Mouse (Mus musculus) cerebellum, postnatal 4 days (tissue): ENCODE data around the gene Prune1.

Experiments
- DNase-seq, 2 experiments: peaks; one replicate each; pipeline ENCODE4 v3.0.0; 2022; ENCODE audit warnings: low spot score in 2 of 2, mixed read lengths in 1 of 2

The Prune1 gene

GRCm38 (mm10) chr3:95237541-95238099, 44.3 kb downstream of the Prune1 start:
- no peak for DNase-seq

- DNase-seq: no peak
These were observed 46.2 kb downstream of the Prune1 start for GRCm38 (mm10) chr3:95235386-95236301.

DNA sequence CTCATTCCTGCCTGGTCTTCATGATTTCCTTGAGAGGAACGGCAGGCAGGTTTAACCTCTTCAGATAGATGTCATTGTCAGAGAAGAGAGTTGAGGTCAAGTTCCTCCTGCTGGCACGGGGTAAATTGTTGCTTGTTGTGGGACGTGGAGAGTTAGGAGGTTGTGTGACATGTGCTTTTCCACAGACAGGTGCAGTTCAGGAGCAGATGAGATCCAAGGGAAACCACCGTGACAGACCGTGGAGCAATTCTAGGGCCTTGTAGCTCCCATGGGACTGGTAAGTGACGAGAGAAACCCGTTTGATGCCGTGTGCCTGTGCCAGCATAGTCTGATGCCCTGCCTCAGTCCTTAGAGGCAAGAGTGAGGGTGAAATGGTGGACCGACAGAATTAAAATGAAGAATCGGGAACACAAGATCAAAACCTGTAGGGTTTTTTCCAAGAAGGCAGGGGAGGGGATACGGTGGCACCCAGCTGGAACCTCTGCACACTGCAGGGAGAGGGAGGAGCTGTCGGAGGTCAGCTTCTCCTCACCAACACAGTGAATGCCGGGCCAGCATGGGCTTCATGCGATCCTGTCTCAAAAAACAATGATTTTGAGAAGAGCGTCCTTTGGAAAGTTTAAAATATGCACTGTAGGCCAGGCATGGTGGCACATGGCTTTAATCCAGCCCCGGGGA, 48.4 kb downstream of the Prune1 start:
- no peak for DNase-seq

GRCm38 (mm10) chr3:95232771-95233170, 49.1 kb downstream of the Prune1 start:
- DNase-seq: no peak

DNA sequence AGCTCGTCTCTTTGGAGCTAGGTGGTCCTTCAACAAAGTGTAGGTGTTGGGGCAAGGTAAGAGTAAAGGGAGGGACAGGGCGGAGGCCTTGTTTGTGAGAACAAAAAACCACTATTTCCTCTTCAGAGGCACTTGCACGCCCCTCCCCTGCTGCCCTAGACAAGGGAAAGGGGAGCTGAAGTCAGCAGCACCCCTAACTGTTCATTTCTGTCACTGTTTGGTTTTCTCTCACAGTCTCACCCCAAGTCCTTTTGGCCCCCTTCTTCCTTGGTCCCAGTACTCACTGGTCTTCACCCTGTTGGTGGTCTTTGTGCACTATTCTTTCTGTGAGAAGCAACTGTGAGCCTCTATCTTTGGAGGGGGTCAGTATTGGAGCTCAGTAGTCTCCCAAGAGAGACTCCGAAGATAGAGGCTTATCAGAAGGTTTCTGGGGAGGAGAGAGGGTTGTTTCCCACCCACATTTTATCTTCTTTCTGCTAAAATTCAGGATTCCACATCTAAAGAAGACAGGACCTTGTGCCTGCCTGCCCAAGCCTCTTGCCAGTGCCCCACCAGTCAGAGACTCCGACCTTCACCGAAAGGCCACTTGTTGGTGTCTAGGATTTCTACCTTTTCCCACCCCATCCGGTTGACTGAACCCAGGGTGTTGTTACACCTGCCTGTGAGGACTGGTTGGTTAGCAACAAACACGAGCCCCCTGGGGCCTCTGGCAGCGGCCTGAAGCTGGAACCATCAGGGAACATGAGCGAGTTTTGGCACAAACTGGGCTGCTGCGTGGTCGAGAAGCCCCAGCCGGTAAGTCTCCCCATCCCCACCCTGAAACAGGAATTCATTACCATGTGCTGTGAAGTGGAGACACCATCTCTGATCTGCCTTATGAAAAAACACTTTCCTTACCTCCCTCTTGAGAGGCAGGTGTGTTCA, 50.3 kb downstream of the Prune1 start, which contains the start of gene Mllt11:
TSS of gene Mllt11 (minus strand) at position 874 of the 924 bp plus-strand sequence.
- no peak for DNase-seq

DNA sequence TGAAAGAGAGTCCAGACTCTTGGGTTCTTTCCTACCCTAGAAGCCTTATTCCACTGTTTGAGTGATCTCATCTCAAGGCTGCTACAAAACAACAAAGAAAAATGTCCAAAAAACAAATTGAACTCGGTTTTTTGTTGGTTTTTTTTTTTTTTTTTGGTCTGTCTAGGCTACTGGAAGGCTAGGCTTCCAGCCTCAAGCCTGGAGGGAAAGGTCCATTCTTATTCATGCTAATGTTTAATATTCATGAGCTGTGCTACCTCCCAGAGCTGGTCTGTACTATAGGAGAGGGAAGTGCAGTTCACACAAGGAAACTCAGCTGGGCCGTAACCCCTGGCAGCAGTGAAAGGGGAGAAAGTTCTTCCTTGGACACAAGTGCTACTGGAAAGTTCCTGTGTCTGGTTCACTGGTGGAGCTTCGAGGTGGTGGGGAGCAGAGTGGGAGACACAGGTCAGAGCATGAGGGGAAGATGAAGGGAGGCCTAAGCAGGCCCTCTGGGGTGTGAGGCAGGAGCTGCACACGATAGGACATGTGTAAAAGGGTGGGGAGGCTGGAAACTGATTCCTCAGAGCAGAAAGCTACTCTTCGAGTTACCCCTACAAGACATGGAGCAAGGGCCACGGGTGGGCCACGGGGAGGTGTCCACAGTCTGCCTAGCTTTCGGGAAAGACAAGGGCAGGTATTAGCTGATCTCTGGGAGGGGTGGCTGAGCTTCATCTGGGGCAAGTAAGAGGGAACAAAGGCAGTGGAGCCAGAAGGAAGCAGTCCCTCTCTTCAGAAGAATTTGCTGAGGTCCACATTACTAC, 51.2 kb downstream of the Prune1 start:
- DNase-seq: no peak

DNA sequence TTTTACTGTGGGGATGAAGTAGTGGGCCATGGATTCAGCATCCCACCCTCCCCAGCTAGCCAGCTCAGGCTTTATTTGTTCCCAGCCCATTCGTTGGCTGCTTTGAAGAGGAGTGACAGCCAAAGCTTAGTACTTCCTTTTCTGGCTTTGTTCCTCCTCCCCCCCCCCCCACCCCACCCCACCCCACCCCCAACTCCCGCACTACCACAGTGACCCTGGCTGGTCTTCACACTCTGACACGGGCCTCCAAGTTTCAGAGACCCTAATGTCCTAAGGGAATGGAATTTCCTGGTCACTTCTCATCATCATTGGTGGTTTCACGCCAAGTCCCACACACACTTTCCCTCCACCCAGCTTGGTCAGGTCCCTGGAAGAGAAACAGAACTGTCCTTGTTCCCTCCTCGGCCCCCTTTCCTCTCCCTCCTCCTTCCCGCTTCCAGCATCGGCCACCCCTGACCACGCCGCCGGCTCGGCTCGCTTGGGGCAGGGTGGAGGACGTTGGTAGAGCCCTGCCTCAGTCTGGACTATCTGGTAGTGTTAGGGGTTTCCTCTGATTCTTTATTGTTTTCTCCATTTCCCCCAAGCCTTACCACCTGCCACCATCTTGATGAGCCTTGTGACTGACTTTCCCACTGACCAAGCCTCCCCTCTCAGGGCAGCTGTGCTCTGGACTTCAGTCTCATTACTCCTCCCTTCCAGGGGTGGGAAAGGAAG, 51.9 kb downstream of the Prune1 start:
- peak in 1 of 2 experiments; percentile 46 for DNase-seq

GRCm38 (mm10) chr3:95228894-95229780, 52.7 kb downstream of the Prune1 start:
- DNase-seq: peak in 1 of 2 experiments; percentile 69

- peak; percentile 71 to 83 for DNase-seq
These were observed 53.6 kb downstream of the Prune1 start, which contains the start of gene Cdc42se1 for GRCm38 (mm10) chr3:95228148-95228893. Gene Cdc42se1, plus strand, starts transcription at chr3:95228732.

GRCm38 (mm10) chr3:95227214-95227613, 54.7 kb downstream of the Prune1 start:
- no peak for DNase-seq

DNA sequence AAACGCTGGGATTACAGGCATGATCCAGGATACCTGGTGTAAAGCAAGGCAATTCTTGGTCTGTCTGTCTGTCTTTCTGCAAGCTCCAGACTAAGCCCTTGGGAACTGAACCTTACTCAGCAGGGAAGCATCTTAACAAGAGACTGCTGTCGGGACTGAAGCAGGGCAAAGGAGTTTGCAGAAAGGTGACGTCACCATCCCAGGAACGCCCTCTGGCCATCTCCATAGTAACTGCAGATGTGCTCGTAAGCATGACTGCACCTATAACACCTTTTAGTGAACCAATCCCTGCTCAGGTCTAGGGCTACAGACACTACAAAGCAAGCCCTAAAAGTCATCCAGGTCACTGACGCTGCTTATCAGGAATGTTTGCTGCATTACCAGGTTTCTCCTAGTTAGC, 57.6 kb downstream of the Prune1 start:
- no peak for DNase-seq

GRCm38 (mm10) chr3:95223041-95223440, 58.8 kb downstream of the Prune1 start:
- no peak for DNase-seq

DNA sequence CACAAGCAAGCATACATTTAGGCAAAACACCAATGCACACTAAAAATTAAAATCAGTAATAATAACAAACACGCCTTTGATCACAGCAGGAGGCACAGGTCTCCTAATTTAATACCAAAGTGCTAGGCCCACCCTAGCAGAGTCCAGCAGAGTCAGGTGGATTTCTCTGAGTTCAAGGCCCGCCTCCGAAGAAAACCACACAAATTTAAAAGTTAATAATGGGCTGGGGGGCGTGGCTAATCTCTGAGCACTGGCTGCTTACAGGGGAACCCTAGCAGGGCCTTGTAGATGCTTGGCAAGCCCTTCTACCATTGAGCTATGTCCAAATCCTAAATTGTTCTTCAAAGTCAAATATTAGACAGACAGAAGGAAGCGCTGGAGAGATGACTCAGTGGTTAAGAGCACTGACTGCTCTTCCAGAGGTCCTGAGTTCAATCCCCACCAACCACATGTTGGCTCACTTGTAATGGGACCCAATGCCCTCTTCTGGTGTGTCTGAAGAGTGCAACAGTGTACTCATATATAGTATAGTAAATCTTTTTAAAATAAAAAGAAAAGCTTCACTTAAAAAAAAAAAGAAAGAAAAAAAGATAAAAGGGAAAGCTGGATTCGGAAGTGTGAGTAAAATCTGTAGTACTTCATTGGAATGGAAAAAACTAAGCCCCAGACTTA, 63.3 kb downstream of the Prune1 start:
- no peak for DNase-seq

DNA sequence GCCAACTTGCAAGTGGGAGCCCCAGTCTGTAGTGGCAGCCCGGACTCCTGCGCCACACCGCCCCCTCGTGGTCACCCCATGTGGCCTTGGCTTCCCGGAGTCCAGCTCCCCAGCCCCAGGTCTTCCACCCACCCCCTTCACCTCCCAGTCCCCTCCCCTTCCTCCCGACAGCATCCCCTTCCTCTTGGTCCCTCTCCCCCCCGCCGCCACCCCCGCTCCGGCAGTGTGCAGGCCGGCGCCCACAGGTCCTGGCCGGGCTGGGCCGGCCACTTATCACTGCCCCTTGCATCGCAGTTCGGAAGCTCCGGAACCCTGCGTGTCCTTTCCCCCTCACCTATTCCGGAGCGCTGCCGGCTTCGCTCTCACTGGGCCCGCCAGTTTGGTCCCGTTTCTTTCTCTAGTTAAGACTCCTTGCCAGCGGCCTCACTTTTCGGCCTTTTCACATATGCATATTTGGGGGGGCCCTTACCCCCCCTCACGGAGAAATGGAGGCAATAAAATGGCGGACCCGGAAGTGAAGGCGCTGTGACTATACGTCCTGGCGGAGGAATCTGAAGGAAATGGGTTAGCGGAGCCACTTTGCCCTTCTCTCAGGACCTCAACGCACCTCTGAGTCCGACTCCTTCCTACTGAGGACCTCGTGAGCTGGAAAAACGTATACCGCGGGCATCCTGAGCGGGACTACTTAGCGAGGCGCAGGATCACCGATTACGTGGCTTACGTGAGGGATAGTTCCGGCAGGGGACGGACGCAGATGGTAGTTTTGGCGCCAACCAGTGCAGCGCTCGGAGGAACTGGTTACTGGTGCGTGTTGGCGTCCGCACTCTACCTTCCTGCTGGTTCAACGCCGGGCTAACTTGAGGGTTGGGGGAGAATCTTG, 64.4 kb downstream of the Prune1 start, which contains the start of gene Gabpb2:
TSS of gene Gabpb2 (minus strand) at position 662 of the 880 bp plus-strand sequence.
- DNase-seq: peak; percentile 94 to 95

DNA sequence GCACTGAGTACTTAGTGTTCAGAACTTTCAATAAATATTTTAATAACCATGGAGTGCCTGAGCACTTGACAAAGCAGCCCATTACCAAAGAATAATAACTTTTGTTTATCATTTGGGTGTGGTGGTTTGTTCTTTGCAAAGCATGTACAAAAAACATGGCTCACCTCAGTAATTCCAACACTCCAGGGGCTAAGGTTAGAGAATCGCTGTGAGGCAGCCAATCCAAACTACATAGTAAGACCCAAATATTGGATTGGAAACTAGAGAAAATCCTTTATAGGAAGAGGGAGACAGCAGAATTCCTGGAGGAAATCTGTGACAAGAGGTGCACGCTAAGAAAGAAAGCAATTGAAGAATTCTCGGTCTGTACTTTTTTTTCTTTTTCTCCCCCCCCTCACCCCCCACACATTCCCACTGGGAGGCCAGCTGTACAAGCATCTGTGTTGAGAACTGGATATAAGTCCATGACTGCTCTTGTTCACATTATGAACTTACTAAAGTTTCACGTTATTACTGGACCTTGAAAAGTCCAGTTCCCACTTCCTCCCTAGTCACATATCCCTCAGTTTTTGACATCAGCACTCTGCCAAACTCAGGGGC, 65.1 kb downstream of the Prune1 start:
- no peak for DNase-seq

- DNase-seq: no peak
These were observed 68.3 kb downstream of the Prune1 start for GRCm38 (mm10) chr3:95213609-95213975.
